Mouse (Mus musculus) CD4-positive, CD25-positive, alpha-beta regulatory T cell, adult 2 months (primary cell): ENCODE results near the gene Zfp683.

Experiments used
- DNase-seq: peaks from one replicate; pipeline ENCODE4 v3.0.0-alpha.2; 2012; ENCODE audit warnings: low read depth, low spot score

Zfp683 gene

GRCm38 (mm10) chr4:134091225-134091529 is 37.5 kb downstream of the Zfp683 start:
- DNase-seq, result peak; percentile 69

GRCm38 (mm10) chr4:134092382-134093288 is 39.0 kb downstream of the Zfp683 start:
- DNase-seq, result peak; percentile 88

DNA sequence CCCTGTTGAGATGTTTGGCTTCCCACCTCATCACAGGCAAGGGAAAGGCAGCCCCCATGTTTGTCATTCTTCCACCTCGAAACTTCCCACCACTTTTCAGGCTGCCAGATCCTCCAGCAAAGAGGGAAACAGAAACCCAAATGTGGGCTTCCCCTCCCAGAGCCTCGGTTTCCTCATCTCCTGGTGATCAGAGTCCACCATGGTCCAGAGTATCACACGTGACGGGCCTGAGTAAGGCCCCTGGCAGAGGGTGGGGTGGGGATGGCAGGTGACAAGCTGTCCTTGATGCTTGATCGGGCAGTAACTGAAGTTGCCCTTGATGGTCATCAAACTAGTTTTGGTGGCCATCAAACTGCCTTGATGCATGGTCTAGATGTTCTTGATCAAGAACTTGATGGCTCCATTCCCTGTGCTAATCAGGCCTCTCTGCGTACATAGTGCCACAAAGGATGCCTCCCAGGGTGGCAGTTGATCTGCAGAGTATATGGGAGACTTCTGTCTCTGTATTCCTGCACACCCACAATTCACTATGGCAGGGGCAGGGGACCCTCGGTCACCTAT is 40.4 kb downstream of the Zfp683 start:
- DNase-seq, result no peak

DNA sequence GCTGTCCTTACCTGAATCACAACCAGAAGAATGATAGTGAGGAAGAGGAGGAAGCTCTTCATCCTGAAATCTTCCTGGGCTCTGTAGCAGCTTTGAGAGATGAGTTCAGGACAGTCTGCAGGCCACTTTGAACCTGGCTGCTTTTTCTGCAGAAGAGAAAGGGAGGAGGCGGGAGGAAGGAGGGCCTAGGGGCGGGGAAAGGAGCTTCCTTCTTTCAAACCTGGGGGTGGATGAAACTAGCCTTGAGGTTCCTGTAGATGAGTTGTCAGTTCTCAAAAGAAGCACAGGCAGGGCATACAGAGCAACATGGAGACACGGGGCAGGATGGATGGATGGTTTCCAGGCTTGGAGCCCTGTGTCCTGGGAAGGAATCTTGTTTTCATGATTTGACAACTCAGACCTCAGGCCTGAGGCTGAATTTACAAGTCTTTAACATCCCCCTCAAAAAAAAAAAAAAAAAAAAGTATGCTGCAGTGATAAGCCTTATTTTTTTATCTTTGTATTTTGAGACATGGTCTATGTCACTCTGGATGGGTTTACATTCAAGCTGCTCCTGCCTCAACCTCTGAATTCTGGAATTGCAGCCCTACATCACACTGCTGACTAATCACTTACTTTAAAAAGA is 41.4 kb downstream of the Zfp683 start, which contains the start of gene Cd52:
Gene Cd52 (minus strand): TSS at position 160 of the 625 bp plus-strand sequence.
- peak; percentile 86 for DNase-seq

DNA sequence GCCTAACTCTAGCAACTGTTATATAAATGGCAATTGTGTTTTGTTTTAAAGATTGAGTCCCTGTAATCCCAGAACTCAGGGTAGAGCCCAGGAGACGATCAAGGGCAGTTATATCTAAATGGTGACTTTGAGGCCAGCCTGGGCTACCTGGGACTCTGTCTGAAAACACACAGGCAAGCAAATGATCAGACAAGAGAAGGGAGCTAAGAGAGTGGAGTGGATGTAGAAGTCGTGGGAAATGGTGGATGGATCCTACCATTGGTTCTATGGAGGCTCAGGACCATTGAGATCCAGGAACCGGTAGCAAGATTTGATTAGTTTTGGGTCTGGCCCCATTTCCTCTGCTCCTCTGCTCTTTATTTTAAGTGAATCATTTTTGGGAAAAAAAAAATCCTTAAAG is 42.5 kb downstream of the Zfp683 start:
- peak; percentile 22 for DNase-seq

GRCm38 (mm10) chr4:134097015-134097608 is 43.5 kb downstream of the Zfp683 start:
- DNase-seq, result peak; percentile 83

DNA sequence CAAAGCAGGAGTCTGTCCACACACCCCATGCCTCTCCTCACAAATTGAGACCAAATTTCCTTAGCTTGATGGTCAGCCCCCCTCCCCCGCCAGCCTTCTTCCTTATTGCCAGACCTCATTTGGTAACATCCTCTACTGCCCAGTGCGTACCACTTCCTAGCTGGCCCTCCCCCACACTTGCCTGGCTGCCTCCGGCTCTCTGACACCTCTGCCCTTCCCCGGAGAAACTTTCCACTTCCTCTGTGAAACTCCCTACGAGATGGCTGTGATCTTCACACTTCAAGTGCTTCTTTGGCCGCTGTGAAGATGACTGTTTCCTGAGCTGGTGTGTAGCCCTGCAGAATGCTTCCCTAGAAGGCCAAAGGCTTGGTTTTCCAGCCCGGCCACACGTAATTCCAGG is 45.0 kb downstream of the Zfp683 start:
- DNase-seq, result peak; percentile 91

DNA sequence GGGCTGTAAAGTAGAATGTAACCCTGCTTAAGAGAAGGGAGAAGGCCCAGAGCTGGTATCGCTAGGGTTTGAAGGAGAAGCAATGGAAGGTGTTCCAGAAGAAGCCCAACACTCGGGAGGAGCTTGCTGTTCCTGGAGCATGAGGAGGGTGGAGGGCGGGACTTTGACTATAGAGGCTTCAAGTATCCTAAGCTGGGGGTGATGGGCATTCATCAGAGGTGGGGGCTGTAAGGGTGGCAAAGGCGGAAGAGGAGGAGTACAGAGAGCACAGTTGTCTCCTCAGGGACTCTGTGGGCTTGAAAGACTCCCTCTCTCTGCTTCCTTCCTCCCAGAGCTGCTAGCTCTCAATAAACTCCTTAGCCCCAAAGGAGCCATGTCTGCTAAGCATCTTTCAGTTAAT is 46.6 kb downstream of the Zfp683 start:
- DNase-seq, result no peak

- DNase-seq, result peak; percentile 92
These were observed 48.5 kb downstream of the Zfp683 start, which contains the start of gene Ubxn11 for GRCm38 (mm10) chr4:134101979-134102741. Gene Ubxn11 (plus strand): TSS chr4:134102570.

GRCm38 (mm10) chr4:134102742-134103119 is 49.1 kb downstream of the Zfp683 start:
- no peak for DNase-seq

DNA sequence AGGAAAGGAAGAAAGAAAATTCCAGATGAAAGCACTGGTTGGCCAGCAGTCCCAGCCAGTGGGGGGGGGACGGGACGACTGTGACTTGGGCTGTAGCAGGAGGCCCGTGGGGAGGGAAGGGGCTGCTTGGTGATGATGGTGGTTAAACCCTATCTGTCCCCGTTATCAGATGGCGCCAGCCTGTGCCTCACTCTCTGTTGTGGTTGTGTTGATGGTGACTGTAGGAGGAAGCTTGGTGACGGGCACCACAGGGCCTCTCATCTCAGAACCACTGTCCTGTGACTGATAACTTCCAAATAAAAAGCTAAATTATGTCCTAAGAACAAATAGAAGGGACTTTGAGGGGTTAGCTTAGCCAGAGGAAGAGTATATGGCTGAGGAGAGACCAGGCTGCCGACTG is 52.5 kb downstream of the Zfp683 start:
- DNase-seq, result peak; percentile 73

GRCm38 (mm10) chr4:134107730-134108129 is 54.1 kb downstream of the Zfp683 start:
- DNase-seq, result no peak

GRCm38 (mm10) chr4:134108196-134108595 is 54.6 kb downstream of the Zfp683 start:
- no peak for DNase-seq
